Mouse (Mus musculus) layer of hippocampus, adult 18-20 months (tissue): ENCODE measurements around the gene Axl. TPM values are rescaled to one million over a fixed set of nuclear protein-coding genes. Genes with fewer than 3 reads are reported as not detected.
A peak's percentile ranks its signal among the peaks of the same experiment; 100 is the strongest.

Experiments used
- DNase-seq, 2 experiments: peaks; one replicate each; pipeline ENCODE4 v3.0.0; 2022; ENCODE audit warnings: low spot score in 2 of 2
- microRNA-seq, 2 experiments: library from miRNA; unstranded; fragments of <30 nt; microRNA quantifications; one replicate each; pipeline ENCODE4 v1.2.0; 2021
- total RNA-seq, 2 experiments: library from RNA; stranded (reverse); gene quantifications; 2 replicates each; pipeline ENCODE4 v1.2.3; 2021

Gene Axl
- total RNA-seq, 2 experiments from 2014 or later, result 38.2 to 45.2 TPM

DNA sequence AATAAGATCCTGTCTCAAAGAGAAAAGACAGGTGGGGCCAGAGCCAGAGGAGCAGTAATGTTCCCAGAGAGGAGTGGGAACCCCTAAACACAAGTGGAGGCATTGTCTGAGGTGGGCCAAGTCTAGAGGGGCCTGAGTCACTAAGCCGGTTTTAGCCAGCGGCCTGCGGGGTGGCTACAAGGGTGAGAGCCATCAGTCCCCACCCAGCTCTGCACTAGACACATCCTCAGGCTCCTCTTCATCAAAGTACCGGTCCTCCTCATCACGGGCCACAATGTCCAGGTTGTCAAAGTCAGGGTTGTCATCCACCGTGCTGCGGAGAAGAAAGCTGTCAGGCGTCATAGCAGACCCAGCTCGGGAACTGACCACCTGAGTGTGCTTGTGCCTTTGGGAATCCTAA is 75.7 kb downstream of the Axl start:
- DNase-seq, result no peak

DNA sequence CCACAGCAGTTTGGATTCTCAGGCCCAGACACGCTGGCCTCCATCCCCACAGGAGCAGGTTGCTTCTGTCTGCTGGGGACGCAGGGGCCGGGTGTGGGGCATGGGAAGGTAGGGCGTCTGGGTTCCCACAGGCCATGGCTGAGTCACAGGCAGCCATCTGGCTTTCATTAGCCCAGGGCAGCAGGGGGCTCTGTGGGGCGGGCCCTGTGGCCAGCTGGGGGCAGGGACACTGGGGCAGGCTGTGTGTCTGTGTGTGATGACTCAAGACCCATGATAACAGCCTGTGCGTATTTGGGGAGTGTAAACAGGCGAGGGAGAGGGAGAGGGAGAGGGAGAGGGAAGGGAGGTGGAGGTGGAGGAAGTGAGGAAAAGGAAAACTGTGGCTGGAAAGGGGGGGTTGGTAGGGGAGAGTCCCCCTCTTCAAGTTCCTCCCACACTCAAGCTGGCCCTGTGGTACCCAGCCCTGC is 76.7 kb downstream of the Axl start:
- no peak for DNase-seq

DNA sequence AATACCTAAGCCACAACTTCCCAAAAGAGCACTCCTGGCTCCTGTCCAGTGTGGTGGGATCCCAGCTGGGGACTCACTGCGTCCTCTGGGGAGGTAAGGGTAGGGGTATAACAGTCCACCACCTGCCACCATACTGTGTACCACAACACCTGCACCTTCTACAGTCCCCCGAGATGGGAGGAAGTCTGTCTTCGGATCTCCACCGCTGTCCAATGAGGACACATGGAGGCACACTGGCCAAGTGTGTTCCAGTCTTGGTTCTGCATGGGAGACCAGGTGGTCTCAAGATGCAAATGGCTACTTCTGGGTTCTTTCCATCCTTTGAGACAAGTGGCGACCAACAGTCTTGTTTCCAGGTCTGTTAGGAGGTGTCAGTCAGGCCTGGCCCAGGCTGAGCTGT is 77.3 kb downstream of the Axl start:
- no peak for DNase-seq

DNA sequence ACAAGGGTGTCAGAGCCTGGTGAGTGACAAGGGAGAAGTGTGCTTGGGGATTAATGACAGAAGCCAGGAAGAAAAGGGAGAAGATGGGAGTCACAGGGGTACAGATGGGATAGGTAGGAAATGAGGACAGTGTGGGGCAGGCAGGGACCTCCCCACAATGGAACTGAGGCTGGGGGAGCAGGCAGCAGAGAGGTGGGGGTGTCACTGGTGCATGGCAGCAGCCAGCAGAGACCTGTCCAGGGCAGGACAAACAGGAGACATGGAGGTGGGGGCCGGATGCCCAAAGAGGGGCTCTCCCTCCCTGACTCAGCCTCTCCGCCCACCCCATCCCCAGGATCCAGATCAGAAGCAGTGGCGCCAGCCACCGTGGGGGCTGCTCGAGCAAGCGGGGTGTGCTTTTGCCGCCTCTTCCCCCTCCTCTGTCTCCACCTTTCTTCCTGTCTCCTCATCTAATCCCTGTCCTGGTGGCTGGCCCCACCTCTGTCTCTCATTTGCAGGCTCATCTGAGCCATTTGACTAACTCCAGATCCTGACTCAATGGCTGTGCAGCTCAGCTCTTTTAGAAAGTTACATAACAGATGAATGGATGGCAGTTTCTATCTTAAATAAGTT is 77.9 kb downstream of the Axl start:
- peak in 1 of 2 experiments; percentile 60 for DNase-seq

DNA sequence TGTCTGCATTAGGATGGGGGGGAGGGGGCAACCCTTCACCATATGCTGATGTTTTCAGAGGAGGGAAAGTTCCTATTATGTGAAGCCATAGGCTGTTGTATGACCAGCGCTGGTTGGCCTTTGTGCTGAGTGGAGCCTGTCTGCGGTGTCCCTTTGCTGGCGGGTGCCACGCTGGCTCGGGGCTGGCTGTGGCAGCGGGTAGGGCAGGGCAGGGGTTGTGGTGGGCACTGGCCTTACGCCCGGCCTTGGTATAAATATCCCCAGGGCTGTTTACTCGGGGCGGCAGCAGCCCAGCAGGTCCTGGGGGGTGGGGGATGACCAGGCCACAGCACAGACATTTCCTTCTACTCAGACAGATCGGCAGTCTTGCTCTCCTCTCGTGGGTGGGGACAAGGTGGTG is 78.5 kb downstream of the Axl start:
- no peak for DNase-seq

DNA sequence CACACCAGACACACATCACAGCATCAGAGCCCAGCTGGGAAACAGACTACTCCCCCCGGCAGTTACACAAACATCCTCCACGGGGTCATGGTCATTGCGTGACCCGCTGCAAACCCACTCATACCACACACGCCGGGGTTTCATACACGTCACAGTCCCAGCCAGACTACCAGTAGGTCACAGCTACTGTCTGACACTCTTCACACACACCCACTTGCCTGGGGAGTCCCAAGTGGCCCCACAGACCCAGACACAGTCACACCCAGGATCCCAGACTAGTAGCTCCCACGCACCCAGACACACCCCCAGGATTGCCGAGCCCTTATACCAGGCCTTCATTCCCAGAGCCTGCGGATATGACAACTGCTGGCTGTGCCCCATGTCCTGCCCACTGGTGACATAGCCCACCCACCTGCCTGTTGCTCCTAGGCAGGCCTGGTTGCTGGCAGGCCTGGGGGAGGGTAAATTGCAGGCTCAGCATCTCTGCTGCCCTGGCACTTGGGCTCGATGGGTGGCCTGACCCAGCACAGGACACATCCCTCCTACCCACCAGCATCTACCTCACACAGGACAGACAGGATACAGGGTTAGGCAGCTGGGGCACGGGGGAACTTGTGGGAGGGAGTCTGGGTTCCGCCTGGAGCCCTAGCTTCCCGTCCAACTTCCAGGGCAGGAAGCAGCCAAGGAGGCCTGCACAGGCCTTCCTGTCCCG is 80.8 kb downstream of the Axl start:
- no peak for DNase-seq

Small RNA genes within 50 kb of the gene (microRNA-seq; reads per million reads assigned to microRNA genes)
- gene Gm24865, result 0 reads per million in 2 experiments

Other genes starting within 250 kb of the Axl start
- under 1 TPM; 0.72 to 0.99 TPM for gene Ceacam2, start 248.8 kb downstream of the Axl start, total RNA-seq
- gene Erich4, start 172.8 kb downstream of the Axl start, total RNA-seq, result under 1 TPM in 1 of 2 experiments, not detected in 1; 0.38 TPM
- gene Dmac2, start 169.3 kb downstream of the Axl start, total RNA-seq, result 10 to 100 TPM; 50.5 to 53.9 TPM
- gene B3gnt8, start 162.1 kb downstream of the Axl start, total RNA-seq, result 1 to 10 TPM in 1 of 2 experiments, under 1 TPM in 1; 0.61 to 1.3 TPM
- 10 to 100 TPM; 37.0 to 41.2 TPM for gene Bckdha, start 129.7 kb downstream of the Axl start, total RNA-seq
- gene Exosc5, start 129.5 kb downstream of the Axl start, total RNA-seq, result 10 to 100 TPM; 25.8 to 30.4 TPM
- gene Tmem91, start 113.5 kb downstream of the Axl start, total RNA-seq, result 10 to 100 TPM in 1 of 2 experiments, 1 to 10 TPM in 1; 8.4 to 10.9 TPM
- 10 to 100 TPM; 22.2 to 26.3 TPM for gene B9d2, start 107.9 kb downstream of the Axl start, total RNA-seq
- gene Tgfb1, start 101.7 kb downstream of the Axl start, total RNA-seq, result 1 to 10 TPM; 6.5 to 7.7 TPM
- gene Ccdc97, start 69.6 kb downstream of the Axl start, total RNA-seq, result 10 to 100 TPM; 63.4 to 65.6 TPM
- 100 to 1,000 TPM in 1 of 2 experiments, 10 to 100 TPM in 1; 99.1 to 110 TPM for gene Hnrnpul1, start 33.9 kb downstream of the Axl start, total RNA-seq
- 1 to 10 TPM; 1.6 to 1.7 TPM for gene Cyp2s1, start 28.2 kb upstream of the Axl start, total RNA-seq
- gene Cyp2b10, start 108.9 kb upstream of the Axl start, total RNA-seq, result under 1 TPM; 0.25 to 0.89 TPM